Mouse (Mus musculus): Measurements from ENCODE around the gene Abcg8.

DNA sequence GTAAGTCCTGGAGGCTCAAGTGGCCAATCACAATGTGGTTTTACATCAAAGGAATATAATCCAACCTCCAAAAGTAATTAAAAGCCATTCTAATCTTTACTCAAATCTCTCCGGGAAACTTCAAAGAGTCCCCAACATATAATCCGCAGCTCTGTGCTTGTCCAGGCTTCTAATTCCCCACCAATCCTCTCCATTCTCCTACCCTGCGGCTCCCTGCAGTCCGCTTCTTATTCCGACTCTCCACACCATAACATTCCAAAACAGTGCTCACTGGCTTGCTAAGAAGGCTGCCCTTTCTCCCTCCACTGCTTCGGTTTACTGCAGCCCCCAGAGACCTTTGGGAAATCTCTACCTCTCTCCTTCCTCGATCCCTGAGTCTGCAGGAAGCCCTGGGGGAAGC, 2.1 kb upstream of the Abcg8 start:
- TF ChIP-seq EP300 (IDR thresholded peaks at IDR 0.05; ENCODE audit: low read length) (no peak), NRF1 (IDR thresholded peaks at IDR 0.05; ENCODE audit: low read depth, low read length) (no peak)
